Mouse (Mus musculus) testis, postnatal 10 days (tissue): Measurements from ENCODE around the gene Tex35.
A peak's percentile ranks its signal among the peaks of the same experiment; 100 is the strongest.

Experiments used
- DNase-seq: peaks from one replicate; pipeline ENCODE4 v3.0.0; 2021; ENCODE audit warnings: low spot score

Tex35 gene

DNA sequence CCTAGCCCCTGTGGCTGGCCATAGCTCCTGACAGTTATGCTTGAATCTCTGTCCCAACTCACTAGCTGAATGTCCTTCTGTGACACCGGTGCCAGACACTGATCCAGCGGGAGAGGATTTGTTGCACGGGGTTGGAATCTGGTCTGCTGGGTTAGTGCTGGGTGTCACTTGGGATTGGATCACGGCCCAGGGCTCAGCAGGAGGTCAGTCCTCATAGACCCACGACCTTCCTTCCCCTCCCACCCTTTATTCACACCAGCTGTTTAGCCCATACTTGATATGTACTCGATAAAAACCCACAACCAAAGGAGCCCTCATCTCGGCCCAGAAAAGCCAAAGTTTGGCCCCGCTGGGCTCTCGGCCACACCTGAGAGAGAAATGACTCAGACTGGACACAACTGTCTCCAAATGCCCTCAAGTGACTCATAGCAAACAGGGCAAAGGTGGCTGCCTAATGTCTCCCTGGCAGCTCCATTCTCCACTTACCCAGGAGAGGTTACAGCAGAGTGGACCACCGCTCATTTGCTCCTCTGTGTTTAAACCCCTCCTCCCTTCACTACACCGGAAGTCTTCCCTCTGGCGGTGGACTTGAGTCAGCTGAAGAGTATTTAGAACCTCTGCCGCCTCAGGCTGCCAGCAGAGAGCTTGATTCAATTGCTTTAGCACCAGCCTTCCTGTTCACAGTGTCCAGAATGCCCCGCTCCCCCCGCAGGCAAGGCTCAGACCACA, 27.2 kb downstream of the Tex35 start:
- DNase-seq: no peak

DNA sequence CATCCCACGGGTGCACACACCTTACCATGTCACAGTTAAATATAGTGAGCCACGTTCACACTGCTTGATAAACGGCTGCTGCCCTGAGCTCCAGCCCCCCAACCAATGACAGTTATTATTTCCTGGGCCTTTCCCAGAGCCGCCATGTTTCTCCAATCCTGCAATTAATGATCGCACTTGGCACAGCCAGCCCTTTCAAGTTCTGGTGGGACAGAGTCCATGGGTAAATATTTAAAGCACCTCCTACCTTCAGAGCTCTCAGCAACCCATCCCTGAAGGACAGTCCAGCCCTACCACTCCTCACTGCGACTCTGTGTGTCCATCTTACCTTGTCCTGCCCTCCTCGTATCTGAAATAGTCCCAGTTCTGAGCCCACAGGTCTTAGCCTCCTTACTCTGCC, 28.4 kb downstream of the Tex35 start:
- DNase-seq: no peak

DNA sequence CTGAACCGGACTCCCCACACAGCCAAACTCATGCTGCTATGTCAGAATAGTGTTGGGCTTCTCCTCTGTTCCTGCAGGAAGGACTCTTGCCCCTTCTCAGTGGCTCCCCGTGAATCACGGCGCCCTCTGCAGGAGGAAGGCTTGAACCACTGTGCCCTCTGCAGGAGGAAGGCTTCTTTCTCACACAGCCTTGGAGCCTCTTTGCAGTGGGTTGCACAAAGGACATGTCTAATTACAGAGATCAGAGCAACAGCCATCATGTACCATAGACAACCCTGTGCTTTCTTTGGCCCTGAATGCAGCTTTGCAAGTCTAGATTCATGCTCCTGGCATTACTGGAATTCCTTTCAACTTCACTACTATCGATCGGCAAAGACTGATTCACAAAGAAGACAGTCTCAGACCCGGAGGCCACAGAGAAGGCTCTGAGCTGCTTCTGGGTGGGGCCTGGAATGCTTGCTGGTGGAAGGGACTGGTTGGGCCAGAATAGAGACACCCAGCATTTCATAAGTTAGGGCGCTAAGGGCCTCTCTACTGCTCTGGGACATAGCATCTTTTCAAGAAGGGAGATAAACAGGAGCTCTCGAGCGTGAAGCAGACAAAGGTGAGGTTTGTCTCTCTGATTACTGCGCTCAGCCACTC, 29.0 kb downstream of the Tex35 start:
- DNase-seq: peak; percentile 82

DNA sequence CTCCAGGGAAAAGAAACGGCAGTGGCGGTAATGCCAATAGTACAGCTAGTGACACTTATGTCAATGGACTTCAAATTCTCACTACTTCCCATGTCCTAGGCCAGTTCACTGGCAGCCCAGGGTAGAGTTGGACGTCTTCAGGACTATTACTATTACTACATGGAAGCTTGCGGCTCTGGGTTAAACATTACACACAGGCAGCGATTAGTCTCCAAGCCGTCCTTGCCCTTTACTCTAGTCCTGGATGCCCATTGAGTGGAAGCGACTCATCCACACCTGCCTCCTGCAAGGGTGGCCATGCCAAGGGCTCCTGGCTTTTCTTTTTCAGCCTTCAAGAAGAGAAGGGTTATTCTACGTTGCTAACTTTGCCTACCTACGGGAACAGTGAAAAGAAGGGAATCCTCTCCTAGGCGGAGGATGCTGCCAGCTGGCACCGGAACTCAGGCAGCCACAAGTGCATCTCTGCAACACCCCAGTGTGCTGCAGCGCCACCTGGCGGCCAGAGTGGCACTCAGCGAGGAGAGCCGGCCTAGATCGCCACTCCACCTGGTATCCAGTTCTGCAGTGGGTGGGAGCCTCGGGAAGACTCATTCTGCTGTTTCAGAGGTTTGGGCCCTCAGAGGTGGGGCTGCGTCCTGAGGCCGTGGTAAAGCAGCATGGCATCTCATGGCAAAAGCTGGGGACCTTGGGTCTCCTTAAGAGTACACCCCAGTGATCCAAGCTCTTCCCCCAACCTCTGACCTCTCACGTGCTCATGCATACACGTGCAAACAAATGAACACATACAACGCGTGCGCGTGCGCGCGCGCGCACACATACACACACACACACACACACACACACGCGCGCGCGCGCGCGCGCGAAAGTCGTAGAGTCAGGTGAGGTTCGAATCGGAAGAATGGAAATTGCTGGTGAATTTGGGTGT, 31.4 kb downstream of the Tex35 start:
- peak; percentile 98 for DNase-seq

DNA sequence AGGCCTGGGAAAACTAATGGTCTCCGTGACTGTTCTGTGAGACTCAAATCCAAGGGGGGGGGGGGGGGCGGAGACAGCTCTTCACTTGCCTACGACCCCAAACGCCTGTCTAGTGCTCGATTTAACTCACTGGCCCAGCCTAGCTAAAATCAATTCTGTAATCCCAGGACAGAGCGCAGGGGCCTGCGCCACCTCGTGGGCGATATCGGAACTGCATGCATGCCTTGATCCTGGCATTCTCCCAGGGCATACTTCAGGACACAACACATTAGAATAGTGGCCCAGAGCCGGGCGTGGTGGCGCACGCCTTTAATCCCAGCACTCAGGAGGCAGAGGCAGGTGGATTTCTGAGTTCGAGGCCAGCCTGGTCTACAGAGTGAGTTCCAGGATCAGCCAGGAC, 32.2 kb downstream of the Tex35 start:
- DNase-seq: peak; percentile 94

DNA sequence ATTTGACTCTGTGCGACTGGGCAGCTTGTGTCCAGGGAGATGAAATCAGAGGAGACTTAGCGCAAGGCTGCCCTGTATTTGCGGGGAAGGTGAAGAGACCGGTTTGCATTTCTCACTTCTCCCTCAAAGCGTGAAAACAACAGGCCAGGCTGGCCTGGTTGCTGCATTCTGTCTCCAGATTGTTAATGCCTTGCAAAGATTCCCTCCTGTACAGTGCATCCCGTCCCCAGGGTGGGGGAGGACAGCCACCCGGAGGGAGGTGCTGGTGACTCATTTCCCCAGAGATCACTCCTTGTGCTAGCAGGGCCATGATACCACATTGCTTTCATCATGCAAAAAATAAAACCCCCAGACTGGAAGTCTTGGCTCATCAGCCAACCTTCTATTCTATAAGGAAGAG, 33.5 kb downstream of the Tex35 start:
- no peak for DNase-seq

DNA sequence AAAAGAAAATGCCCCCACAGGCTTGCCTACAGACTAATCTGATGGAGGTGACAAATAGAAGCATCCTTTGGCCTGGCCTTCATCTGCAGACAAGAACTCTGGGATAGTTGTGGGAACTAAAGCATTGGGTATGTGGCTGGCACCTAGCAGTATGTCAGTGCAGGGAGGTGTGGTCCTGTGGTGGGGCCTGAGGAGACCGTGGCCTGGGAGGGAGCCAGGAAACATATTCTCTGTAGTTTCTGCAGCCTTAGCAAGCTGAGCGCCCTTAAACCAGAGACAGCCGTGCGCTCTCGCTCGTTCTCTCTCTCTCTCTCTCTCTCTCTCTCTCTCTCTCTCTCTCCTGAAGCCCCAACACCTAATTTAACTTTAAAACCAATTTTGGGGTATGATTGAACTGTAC, 34.1 kb downstream of the Tex35 start:
- DNase-seq: no peak

DNA sequence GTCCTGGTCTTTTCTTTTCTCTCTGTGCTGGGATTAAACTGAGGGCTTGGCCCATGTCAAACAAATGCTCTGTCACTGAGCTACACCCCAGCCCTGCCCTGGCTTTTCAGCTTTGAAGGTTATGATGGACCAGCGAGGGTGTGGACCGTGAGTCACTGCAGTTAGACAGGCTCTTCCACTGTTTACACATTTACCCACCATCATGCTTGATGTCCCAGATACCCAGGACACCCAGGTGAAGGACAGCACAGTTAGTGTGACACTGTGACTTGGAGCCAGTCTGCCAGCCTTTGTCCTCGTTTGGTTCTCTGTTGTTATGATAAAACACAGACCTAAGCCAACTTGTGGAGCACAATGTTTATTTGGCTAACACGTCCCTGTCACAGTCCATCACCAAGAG, 34.9 kb downstream of the Tex35 start:
- no peak for DNase-seq

DNA sequence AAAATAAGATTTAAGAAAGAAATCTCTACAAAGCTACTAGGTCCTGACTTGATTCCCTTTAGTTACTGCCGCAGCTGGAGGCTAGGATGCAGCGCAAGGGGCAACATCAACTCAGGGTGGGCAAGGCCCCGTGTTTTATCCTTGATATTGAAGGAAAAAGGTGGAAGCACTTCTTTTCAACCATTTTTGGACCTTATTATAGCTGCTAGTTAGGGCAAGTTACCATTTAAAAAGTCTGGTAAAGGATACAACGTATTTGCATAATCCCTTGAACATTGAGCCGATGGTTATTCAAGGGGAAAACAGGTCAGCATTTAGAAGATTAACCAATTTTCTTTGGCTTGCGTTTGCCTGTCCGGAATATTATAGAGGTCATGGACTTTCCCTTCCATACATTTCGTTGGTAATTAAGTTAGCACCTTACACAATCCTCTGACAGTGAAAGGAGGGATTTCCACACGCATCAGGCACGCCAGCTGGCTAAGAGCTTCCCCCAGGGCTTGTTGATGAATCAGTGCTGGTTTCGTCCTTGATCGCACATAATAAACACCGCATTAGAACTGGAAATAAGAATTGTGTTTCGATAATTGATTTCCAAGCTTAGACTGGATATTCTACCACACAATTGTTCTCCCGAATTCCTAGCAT, 39.2 kb downstream of the Tex35 start:
- DNase-seq: no peak

DNA sequence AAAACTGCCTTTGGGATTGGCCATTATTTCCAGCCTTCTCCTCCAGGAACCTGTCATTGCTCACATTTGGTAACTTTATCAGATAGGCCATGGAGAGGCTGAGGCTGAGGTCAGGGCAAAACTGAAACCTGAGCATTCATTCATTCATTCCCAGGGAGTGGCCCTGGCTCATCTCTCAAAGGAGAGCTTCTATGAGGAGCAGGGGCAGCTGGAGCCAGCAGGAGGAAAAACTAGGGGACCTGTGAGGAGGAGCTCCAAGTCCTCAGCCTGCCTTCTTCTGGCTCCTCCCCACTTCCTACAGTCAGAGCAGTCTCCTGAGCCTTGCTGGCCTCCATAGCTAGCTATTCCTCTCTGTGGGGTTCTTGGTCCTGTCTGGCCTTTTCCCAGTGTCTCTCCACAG, 40.2 kb downstream of the Tex35 start:
- DNase-seq: no peak

DNA sequence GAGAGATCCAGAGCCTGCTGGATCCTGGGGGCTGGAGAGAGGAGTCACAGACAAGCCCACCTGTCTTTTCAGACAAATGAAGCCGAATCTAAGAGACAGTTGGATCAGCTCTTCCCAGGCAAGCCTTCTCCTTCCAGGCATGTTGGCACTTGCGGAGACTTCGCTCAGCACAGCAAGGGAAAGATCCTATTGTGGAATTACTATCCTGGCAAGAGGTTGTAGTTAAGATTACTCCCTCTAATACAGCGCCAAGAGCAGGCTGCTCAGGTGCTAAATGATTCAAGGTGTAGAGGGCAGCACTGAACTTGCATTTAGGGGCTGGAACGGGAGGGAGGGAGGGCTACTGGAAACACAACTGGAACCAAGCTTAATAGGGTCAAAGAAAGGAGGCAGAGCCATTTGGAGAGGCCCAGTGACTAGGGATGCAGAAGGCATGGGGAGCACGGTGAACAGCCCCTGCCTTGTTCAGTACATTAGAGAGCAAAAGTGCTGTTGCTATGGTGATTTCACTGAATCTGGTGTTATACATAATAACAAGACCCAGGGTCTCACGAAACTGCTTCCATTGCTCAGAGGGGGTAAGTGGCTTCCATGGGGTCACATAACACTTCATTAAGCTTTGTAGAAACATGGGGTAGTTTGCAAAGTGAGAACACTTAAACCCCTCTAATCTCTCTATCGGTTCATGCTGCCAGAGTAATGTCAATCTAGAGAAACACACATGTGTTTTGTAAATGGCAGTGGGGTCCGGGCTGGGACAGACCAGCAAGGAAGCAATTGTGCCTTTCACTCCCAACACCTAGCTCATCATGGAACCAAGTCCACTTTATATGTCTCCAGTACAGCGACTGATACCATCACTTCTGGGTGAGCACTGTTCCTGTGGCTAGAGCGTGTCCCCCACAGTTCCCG, 42.4 kb downstream of the Tex35 start:
- no peak for DNase-seq

DNA sequence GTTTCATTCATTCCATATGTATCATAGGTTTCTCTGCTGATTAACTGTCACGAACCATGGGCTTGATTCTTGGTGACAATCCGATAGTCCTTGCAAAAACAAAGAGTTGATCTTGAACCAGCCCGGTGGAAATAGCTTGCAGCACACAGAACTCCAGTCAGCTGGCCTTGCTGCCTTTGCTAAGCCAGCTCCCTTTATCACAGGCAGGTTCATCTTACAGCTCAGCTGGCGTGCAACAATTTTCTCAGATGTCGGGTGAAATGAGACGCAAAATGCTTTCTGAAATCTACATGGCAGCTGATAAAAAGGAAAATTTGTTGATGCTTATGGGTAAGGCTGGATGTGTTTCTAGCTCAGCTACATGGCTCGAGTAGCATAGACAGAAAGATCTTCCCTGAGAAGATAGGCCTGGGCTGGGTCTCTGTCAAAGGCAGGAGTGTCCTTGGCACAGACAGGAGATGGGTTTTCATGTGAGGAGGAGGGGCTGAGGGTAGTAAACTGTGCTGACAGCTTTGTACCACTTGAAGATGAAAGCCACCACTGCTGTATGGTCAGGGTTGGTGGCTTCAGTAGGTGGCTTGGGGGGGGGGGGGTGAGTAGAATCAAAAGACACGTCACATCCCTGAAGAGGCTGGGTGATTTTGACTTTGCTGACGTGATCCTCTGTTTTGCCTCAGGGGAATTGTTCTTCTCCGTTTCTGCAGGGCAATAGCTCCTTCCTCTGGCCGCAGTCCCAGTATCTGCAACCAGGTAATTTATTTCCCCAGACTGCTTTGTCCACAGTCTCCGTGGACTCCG, 45.0 kb downstream of the Tex35 start:
- DNase-seq: no peak

DNA sequence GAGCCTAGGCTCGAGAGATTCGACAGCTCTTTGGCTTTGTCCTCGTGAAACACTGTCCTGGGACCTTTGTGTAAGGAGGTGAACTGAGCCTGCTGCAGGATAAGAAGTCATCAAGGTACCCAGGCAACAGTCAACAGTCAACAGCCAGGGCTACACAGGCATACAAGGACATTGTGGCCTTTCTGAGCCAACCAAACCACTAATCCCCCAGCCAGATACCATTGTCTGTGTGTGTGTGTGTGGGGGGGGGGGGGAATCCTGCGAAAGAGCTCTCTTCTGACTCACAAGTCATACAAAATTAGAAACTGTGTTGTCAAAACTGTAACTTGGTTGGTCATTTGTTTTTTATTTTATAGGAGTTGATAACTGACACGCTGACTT, 46.0 kb downstream of the Tex35 start:
- DNase-seq: no peak

DNA sequence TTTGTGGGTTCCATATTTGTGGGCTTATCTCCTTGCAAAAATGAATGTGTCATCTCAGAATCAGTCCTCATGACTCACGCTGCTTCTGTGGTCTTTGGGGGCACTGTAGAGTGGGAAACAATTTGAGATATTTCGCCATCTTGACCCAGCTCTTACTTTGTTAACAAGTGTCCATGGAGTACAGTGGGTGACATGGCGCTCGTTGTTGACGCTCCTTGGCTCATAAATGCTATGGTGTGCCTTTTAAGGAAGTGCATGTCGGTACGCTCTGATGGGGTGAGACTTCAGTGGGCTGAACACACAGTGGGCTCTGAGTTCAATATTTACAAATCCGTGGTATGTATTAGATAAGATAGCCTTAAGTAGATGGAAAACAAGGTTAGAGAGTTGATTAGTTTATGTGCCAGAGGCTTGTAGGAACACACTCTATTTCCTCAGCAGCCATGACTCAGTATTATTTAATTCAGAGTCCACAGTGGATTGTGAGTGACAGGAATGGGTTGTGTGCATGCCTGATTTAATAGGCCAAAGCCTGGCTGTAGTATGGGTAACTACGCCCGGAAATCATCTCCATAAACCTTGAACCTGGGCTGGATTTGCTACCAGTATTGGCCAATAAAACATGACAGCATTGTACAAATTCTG, 46.6 kb downstream of the Tex35 start:
- no peak for DNase-seq

DNA sequence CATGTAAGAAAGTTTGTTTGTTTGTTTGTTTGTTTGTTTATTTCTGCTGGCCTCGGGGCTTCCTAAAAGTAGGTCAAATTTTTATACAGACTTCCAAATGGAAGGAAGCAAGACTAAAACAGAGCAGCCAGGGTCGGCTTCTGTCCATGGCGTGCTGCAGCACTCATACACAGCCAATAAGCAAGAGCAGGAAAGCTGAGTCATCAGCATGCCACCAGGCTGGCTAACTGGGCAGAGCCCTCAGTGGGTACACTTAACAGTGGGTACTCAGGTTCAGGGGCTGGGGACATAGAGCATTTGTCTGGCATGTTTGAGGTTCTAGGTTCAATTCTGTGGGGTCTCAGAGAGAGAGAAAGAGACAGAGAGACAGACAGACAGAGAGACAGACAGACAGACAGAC, 47.3 kb downstream of the Tex35 start:
- no peak for DNase-seq

DNA sequence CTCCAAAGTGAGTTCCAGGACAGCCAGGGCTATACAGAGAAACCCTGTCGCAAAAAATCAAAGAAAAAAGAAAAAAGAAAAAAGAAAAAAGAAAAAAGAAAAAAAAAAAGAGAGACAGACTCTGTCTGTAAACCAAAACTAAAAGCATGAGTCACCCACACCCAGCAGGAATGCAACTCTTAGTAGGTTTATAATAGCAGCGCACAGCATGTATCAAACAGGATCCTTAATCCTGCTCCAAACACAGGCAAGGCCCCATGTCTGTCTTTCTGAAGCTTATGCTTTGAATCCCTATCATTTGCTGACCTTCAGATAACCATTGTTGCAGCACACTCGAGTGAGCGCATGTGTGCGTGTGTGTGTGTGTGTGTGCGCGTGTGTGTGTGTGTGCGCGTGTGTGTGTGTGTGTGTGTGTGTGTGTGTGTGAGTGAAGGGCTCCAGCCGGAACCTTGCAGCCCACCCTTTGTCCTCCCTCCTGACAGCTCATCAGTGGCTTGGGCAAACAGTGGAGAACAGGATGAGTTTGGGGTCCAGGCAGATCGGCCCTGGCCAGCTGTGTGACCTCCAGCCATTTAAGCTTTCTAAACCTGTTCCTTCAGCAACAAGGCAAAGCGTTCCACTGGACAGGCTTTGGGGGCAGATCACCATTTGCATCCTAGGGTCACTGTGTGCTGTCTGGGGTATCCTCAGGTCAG, 47.9 kb downstream of the Tex35 start:
- no peak for DNase-seq

DNA sequence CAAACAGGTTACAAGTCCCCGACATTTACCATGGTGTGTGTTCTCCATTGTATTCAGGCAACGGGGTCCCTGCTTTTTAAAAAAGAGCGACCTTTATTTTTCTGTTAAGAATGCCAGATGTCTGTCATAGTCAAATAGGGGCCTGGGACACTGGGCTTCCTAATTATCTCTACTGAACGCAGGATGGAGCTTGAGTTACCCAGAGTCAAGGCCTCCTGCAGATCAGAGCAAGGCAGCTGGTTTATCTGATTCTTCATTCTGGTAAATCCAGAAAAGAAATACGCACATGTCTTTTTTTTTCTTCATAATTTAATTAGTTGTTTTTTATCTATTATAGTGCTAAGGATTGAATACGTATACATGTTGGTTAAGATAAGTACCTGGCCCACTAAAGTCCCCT, 52.6 kb downstream of the Tex35 start:
- no peak for DNase-seq

DNA sequence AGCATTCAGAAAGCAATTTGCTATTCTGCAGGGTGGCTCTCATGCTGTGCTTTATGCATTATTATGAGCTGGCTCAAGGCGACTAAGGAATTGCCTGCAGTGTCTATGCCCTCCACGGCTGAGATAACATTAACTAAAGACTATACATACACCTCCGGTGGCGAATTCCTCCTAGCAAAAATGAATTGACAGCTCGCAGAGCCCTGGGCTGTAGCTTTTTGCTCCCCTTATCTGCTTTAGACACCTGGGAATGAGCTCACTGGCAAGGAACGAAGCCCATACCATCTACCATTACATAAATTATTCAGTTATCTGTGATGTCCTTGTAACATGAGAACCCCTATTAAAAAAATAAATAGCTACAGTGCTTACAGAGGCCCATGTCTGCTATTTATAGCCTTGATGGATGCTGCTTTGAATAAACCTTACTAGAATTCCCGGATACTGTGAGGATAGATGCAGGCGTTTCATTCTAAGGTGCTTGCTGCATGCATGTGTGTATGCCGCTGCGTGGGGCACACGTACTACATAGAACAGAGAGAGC, 53.1 kb downstream of the Tex35 start:
- no peak for DNase-seq

DNA sequence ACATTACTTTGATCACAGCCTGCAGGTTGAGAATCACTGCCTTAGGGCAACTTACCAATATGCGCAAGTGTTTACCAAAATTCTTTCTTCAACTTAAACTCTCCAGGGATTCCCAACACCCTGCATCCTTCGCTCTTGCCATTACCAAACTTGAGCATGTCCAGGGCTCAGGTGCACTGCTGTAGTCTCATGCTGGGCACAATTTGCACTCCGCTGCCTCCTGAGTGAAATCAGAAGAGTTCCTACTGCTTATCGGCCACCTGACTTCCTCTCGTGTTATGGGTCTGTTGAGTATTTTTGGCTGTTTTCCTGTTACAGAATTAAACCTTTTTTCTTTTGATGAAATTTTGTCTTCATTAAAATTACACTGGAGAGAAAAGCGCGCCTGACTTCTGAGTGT, 53.8 kb downstream of the Tex35 start:
- DNase-seq: no peak
